Mouse (Mus musculus) forebrain, embryonic 15.5 days (tissue): ENCODE measurements around the gene Sac3d1. TPM values are rescaled to one million over a fixed set of nuclear protein-coding genes. Genes with fewer than 3 reads are reported as not detected.
A peak's percentile ranks its signal among the peaks of the same experiment; 100 is the strongest.

Experiments
- ATAC-seq: fragments of 200-750 bp; cut with Nextera tagmentation; replicated peaks from 2 replicates; pipeline ENCODE4 v1.8.0; 2017; ENCODE audit warnings: mild to moderate bottlenecking, moderate TSS enrichment, moderate library complexity
- H3K27ac ChIP-seq: fragments of 300-500 bp; sonication (generic); replicated peaks from 2 replicates; pipeline ENCODE4 v1.5.1; 2015; ENCODE audit warnings: mild to moderate bottlenecking, inconsistent platforms
- H3K27me3 ChIP-seq: fragments of 300-500 bp; sonication (generic); 2 replicates; pipeline ENCODE4 v1.6.1; 2015; ENCODE audit warnings: inconsistent platforms
- H3K36me3 ChIP-seq: fragments of 300-500 bp; sonication (generic); 2 replicates; pipeline ENCODE4 v1.6.1; 2015; ENCODE audit warnings: mild to moderate bottlenecking, inconsistent platforms
- H3K4me1 ChIP-seq: fragments of 300-500 bp; sonication (generic); 2 replicates; pipeline ENCODE4 v1.6.1; 2015; ENCODE audit warnings: inconsistent platforms
- H3K4me2 ChIP-seq: fragments of 300-500 bp; sonication (generic); replicated peaks from 2 replicates; pipeline ENCODE4 v1.6.1; 2015; ENCODE audit warnings: mild to moderate bottlenecking, inconsistent platforms
- H3K4me3 ChIP-seq: fragments of 300-500 bp; sonication (generic); 2 replicates; pipeline ENCODE4 v1.5.1; 2015; ENCODE audit warnings: mild to moderate bottlenecking, inconsistent platforms
- H3K9ac ChIP-seq: fragments of 300-500 bp; sonication (generic); replicated peaks from 2 replicates; pipeline ENCODE4 v1.6.1; 2015; ENCODE audit warnings: mild to moderate bottlenecking, inconsistent platforms
- H3K9me3 ChIP-seq: fragments of 300-500 bp; sonication (generic); 2 replicates; pipeline ENCODE4 v1.6.1; 2016; ENCODE audit warnings: inconsistent platforms
- WGBS: fragments of 180-500 bp; shearing (Covaris S2); methylation state at CpG from one replicate; pipeline ENCODE4 v1.1.7; 2015; ENCODE audit warnings: mixed read lengths; 5-methylcytosine and 5-hydroxymethylcytosine counted together
- polyA plus RNA-seq: library from polyadenylated mRNA; unstranded; fragments of >200 nt; fragmentation: Nextera tagmentation; extraction: Ambion mirVana; gene quantifications from 2 replicates; pipeline ENCODE4 v1.2.1, GENCODE M21; 2015

The Sac3d1 gene
- polyA plus RNA-seq, 1 experiment from 2014 or later: 53.5 TPM

GRCm38 (mm10) chr19:6116113-6116850 is 2.2 kb downstream of the Sac3d1 start:
- no peak overlapping the region for H3K27ac ChIP-seq
- no peak overlapping the region for H3K9ac ChIP-seq
- no peaks in the 10 kb centered on the region for H3K9me3 ChIP-seq
- no peak overlapping the region for H3K4me3 ChIP-seq
- 92% methylated on average over 15 of the region's 15 CpGs for WGBS
- no peak overlapping the region for H3K4me2 ChIP-seq
- H3K4me1 ChIP-seq: peaks cover 26% of the 10 kb centered on the region
- H3K36me3 ChIP-seq: peaks cover 20% of the 10 kb centered on the region
- ATAC-seq: no peak
- no peaks in the 10 kb centered on the region for H3K27me3 ChIP-seq

GRCm38 (mm10) chr19:6113116-6113515 is 5.3 kb downstream of the Sac3d1 start:
- H3K27me3 ChIP-seq: no peaks in the 10 kb centered on the region
- no peak for ATAC-seq
- no peak overlapping the region for H3K27ac ChIP-seq
- 76% methylated on average over 6 of the region's 6 CpGs for WGBS
- no peak overlapping the region for H3K4me2 ChIP-seq
- no peak overlapping the region for H3K4me3 ChIP-seq
- H3K4me1 ChIP-seq: peaks cover 14% of the 10 kb centered on the region
- peaks cover 20% of the 10 kb centered on the region for H3K36me3 ChIP-seq
- no peak overlapping the region for H3K9ac ChIP-seq
- no peaks in the 10 kb centered on the region for H3K9me3 ChIP-seq

- H3K9me3 ChIP-seq: no peaks in the 10 kb centered on the region
- H3K9ac ChIP-seq: no peak within 1 kb of the TSS
- ATAC-seq: no peak
- H3K4me3 ChIP-seq: no peak within 1 kb of the TSS
- WGBS: 84% methylated on average over 7 of the region's 7 CpGs
- no peak within 1 kb of the TSS for H3K27ac ChIP-seq
- H3K36me3 ChIP-seq: no peaks in the 10 kb centered on the region
- no peaks in the 10 kb centered on the region for H3K4me1 ChIP-seq
- no peaks in the 10 kb centered on the region for H3K27me3 ChIP-seq
- no peak within 1 kb of the TSS for H3K4me2 ChIP-seq
These were observed 12.9 kb downstream of the Sac3d1 start, which contains the start of gene Naaladl1 for GRCm38 (mm10) chr19:6105586-6105985. Gene Naaladl1, plus strand, starts transcription at chr19:6105782.

GRCm38 (mm10) chr19:6104476-6104875 is 14.0 kb downstream of the Sac3d1 start:
- no peak for ATAC-seq
- Histone ChIP-seq H3K9me3 (no peaks in the 10 kb centered on the region), H3K9ac (no peak overlapping the region), H3K27me3 (no peaks in the 10 kb centered on the region), H3K4me2 (no peak overlapping the region), H3K4me3 (no peak overlapping the region), H3K36me3 (no peaks in the 10 kb centered on the region), H3K27ac (no peak overlapping the region), H3K4me1 (no peaks in the 10 kb centered on the region)
- WGBS: 90% methylated on average over 4 of the region's 4 CpGs

GRCm38 (mm10) chr19:6102169-6102853 is 16.1 kb downstream of the Sac3d1 start:
- H3K36me3 ChIP-seq: no peaks in the 10 kb centered on the region
- no peak overlapping the region for H3K9ac ChIP-seq
- 81% methylated on average over 6 of the region's 6 CpGs for WGBS
- no peak overlapping the region for H3K4me3 ChIP-seq
- no peaks in the 10 kb centered on the region for H3K9me3 ChIP-seq
- H3K27me3 ChIP-seq: no peaks in the 10 kb centered on the region
- ATAC-seq: no peak
- no peak overlapping the region for H3K4me2 ChIP-seq
- no peak overlapping the region for H3K27ac ChIP-seq
- no peaks in the 10 kb centered on the region for H3K4me1 ChIP-seq

- H3K27ac ChIP-seq: no peak overlapping the region
- no peaks in the 10 kb centered on the region for H3K27me3 ChIP-seq
- H3K4me2 ChIP-seq: no peak overlapping the region
- no peaks in the 10 kb centered on the region for H3K36me3 ChIP-seq
- WGBS: 83% methylated on average over 6 of the region's 6 CpGs
- no peak overlapping the region for H3K4me3 ChIP-seq
- no peak overlapping the region for H3K9ac ChIP-seq
- ATAC-seq: no peak
- H3K4me1 ChIP-seq: no peaks in the 10 kb centered on the region
- H3K9me3 ChIP-seq: no peaks in the 10 kb centered on the region
These were observed 17.3 kb downstream of the Sac3d1 start for GRCm38 (mm10) chr19:6101186-6101585.

- 91% methylated on average over 3 of the region's 3 CpGs for WGBS
- no peaks in the 10 kb centered on the region for H3K4me1 ChIP-seq
- H3K4me3 ChIP-seq: no peak overlapping the region
- H3K27me3 ChIP-seq: no peaks in the 10 kb centered on the region
- H3K4me2 ChIP-seq: no peak overlapping the region
- no peaks in the 10 kb centered on the region for H3K9me3 ChIP-seq
- no peaks in the 10 kb centered on the region for H3K36me3 ChIP-seq
- H3K27ac ChIP-seq: no peak overlapping the region
- no peak for ATAC-seq
- no peak overlapping the region for H3K9ac ChIP-seq
These were observed 20.6 kb downstream of the Sac3d1 start for GRCm38 (mm10) chr19:6097847-6098246.

- ATAC-seq: no peak
- Histone ChIP-seq H3K36me3 (0 out of 2 replicates have a peak, but pooled peaks cover 3% of the 10 kb centered on the region), H3K27ac (no peak within 1 kb of the TSS), H3K9ac (no peak within 1 kb of the TSS), H3K4me3 (no peak within 1 kb of the TSS), H3K27me3 (no peaks in the 10 kb centered on the region), H3K4me2 (no peak within 1 kb of the TSS), H3K4me1 (no peaks in the 10 kb centered on the region), H3K9me3 (no peaks in the 10 kb centered on the region)
- 94% methylated on average over 7 of the region's 7 CpGs for WGBS
These were observed 24.3 kb downstream of the Sac3d1 start, which contains the start of gene AC131692.1 for GRCm38 (mm10) chr19:6094119-6094518. Gene AC131692.1, plus strand, starts transcription at chr19:6094419.

GRCm38 (mm10) chr19:6088841-6089240 is 29.6 kb downstream of the Sac3d1 start:
- Histone ChIP-seq H3K4me3 (no peak overlapping the region), H3K9ac (no peak overlapping the region), H3K36me3 (0 out of 2 replicates have a peak, but pooled peaks cover 3% of the 10 kb centered on the region), H3K4me1 (peaks cover 16% of the 10 kb centered on the region), H3K4me2 (no peak overlapping the region), H3K9me3 (no peaks in the 10 kb centered on the region), H3K27ac (no peak overlapping the region), H3K27me3 (no peaks in the 10 kb centered on the region)
- no peak for ATAC-seq
- WGBS: 95% methylated on average over 13 of the region's 13 CpGs

- peak overlapping the region; percentile 95 for H3K4me2 ChIP-seq
- H3K27ac ChIP-seq: no peak overlapping the region
- peaks cover 21% of the 10 kb centered on the region for H3K36me3 ChIP-seq
- ATAC-seq: peak; percentile 49
- peaks cover 23% of the 10 kb centered on the region for H3K4me1 ChIP-seq
- no peaks in the 10 kb centered on the region for H3K9me3 ChIP-seq
- no peaks in the 10 kb centered on the region for H3K27me3 ChIP-seq
- peak overlapping the region; percentile 41 for H3K9ac ChIP-seq
- peak overlapping the region; percentile 61 for H3K4me3 ChIP-seq
- WGBS: under 1% methylated on average over 17 of the region's 17 CpGs
These were observed 33.0 kb downstream of the Sac3d1 start for GRCm38 (mm10) chr19:6085417-6085879.

GRCm38 (mm10) chr19:6084478-6085248 is 33.8 kb downstream of the Sac3d1 start, which contains the start of the genes Zfpl1 and Cdca5:
Gene Zfpl1, minus strand, starts transcription at chr19:6084956.
Gene Cdca5, plus strand, starts transcription at chr19:6084983.
- Histone ChIP-seq H3K4me2 (peak within 1 kb of the TSS; percentile 95), H3K4me3 (peak within 1 kb of the TSS; percentile 61), H3K9me3 (no peaks in the 10 kb centered on the region), H3K27ac (0 out of 2 replicates have a peak within 1 kb of the TSS, but pooled peaks have one; percentile 35), H3K9ac (peak within 1 kb of the TSS; percentile 63), H3K36me3 (peaks cover 26% of the 10 kb centered on the region), H3K4me1 (peaks cover 23% of the 10 kb centered on the region), H3K27me3 (no peaks in the 10 kb centered on the region)
- under 1% methylated on average over 58 of the region's 58 CpGs for WGBS
- peak; percentile 89 for ATAC-seq
